Mouse (Mus musculus): Measurements from ENCODE around the gene Hoxa2.

GRCm38 (mm10) chr6:52172501-52172900, 7.9 kb upstream of the Hoxa2 start:
- TF ChIP-seq CTCF (conservative IDR thresholded peaks at IDR 0.05; ENCODE audit: low read length) (no peak), POU5F1 (IDR thresholded peaks at IDR 0.05; ENCODE audit: borderline replicate concordance, low read length) (no peak), NANOG (IDR thresholded peaks at IDR 0.05; ENCODE audit: borderline replicate concordance, low read length) (no peak)

Data from E14TG2a.4 (cell line).